Mouse (Mus musculus) hematopoietic stem cell, adult 5-6 weeks (primary cell): ENCODE measurements at regions not wholly inside any gene's neighbourhood (a gene's known extent, or its start where the extent isn't known, plus 50 kb on each side); places are given as distances from the start of the nearest gene placed in this dataset.

Experiments
- ATAC-seq, 2 experiments: fragments of 125-278 bp in 1 of 2; replicated peaks in 1 of 2; 2 replicates each; pipeline ENCODE4 v1.8.0; 2016 to 2017; ENCODE audit warnings: inconsistent platforms in 2 of 2, mild to moderate bottlenecking in 2 of 2, moderate number of reproducible peaks in 2 of 2, low read depth in 1 of 2, moderate TSS enrichment in 1 of 2; ENCODE audit not compliant: low FRiP score in 2 of 2, poor library complexity in 2 of 2, severe bottlenecking in 2 of 2, insufficient read depth in 1 of 2, low TSS enrichment in 1 of 2

GRCm38 (mm10) chr12:52396178-52396841 lies 107.5 kb upstream of the Arhgap5 start:
- no peak for ATAC-seq

- peak in 1 of 2 experiments; percentile 10; a peak in 1 of 4 replicates for ATAC-seq
These were observed 105.9 kb upstream of the Arhgap5 start for GRCm38 (mm10) chr12:52397718-52398510.

GRCm38 (mm10) chr12:52398511-52398975 lies 105.2 kb upstream of the Arhgap5 start:
- no peak for ATAC-seq

GRCm38 (mm10) chr12:52400099-52400498 lies 103.7 kb upstream of the Arhgap5 start:
- no peak for ATAC-seq

- ATAC-seq, result no peak
These were observed 101.1 kb upstream of the Arhgap5 start for GRCm38 (mm10) chr12:52402711-52403110.

GRCm38 (mm10) chr12:52406386-52406785 lies 97.4 kb upstream of the Arhgap5 start:
- ATAC-seq, result no peak

- no peak for ATAC-seq
These were observed 95.4 kb upstream of the Arhgap5 start for GRCm38 (mm10) chr12:52408307-52408895.

- no peak for ATAC-seq
These were observed 94.6 kb upstream of the Arhgap5 start for GRCm38 (mm10) chr12:52409221-52409620.

GRCm38 (mm10) chr12:52412172-52412571 lies 91.6 kb upstream of the Arhgap5 start:
- no peak for ATAC-seq

GRCm38 (mm10) chr12:52413046-52413473 lies 90.7 kb upstream of the Arhgap5 start:
- ATAC-seq, result no peak

GRCm38 (mm10) chr12:52422729-52423128 lies 81.0 kb upstream of the Arhgap5 start:
- ATAC-seq, result peak; percentile 65 to 68

GRCm38 (mm10) chr12:52424336-52425034 lies 79.3 kb upstream of the Arhgap5 start:
- peak; percentile 12 to 14; a peak in 3 of 4 replicates for ATAC-seq

- no peak for ATAC-seq
These were observed 73.8 kb upstream of the Arhgap5 start for GRCm38 (mm10) chr12:52429935-52430334.

GRCm38 (mm10) chr12:52431933-52432332 lies 71.8 kb upstream of the Arhgap5 start:
- no peak for ATAC-seq

GRCm38 (mm10) chr12:52434021-52434420 lies 69.8 kb upstream of the Arhgap5 start:
- no peak for ATAC-seq

GRCm38 (mm10) chr12:52435321-52435720 lies 68.5 kb upstream of the Arhgap5 start:
- ATAC-seq, result no peak

GRCm38 (mm10) chr12:52435795-52436211 lies 68.0 kb upstream of the Arhgap5 start:
- no peak for ATAC-seq

- no peak for ATAC-seq
These were observed 66.8 kb upstream of the Arhgap5 start for GRCm38 (mm10) chr12:52436941-52437340.
